Mouse (Mus musculus) lung, postnatal 25 days (tissue): ENCODE measurements around the gene Vmn1r69.

Experiments
- DNase-seq: peaks from one replicate; pipeline ENCODE4 v3.0.0; 2022; ENCODE audit warnings: low spot score

Vmn1r69 gene

GRCm38 (mm10) chr7:10613559-10613958 lies at the start of gene Vmn1r69:
Gene Vmn1r69 (minus strand): TSS chr7:10613659.
- DNase-seq: no peak

DNA sequence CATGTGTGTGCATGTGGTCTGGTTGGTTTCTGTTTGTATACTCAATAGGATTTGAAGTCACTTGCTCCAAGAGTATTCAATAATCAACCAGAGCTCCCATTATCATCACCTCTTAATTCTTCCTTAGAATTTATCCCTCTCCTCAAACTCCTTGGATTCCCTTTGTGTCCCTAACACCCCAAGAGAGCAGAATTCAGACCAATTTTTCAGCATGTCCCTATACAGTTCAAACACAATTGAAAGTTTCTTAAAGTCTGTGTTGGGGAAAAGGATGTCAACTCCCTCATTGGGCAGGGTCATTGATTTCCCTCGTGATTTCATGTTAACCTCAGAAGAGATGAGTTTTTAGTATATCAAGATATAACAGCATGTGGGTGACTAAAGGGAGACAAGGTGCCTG lies 17.8 kb upstream of the Vmn1r69 start, which contains the start of gene Vmn1r70:
Vmn1r70 (plus strand) TSS at position 301 of the 400 bp plus-strand sequence.
- DNase-seq: no peak

GRCm38 (mm10) chr7:10558385-10558784 lies 55.1 kb downstream of the Vmn1r69 start, which contains the start of gene Vmn1r68:
Gene Vmn1r68 (minus strand): TSS chr7:10558485.
- DNase-seq: no peak
